Mouse (Mus musculus): Measurements from ENCODE around the gene Ostc. TPM values are rescaled to one million over a fixed set of nuclear protein-coding genes. Genes with fewer than 3 reads are reported as not detected.

Gene Ostc
- total RNA-seq, 4 experiments from 2014 or later = 42.7 to 52.9 (median 47.6) TPM

DNA sequence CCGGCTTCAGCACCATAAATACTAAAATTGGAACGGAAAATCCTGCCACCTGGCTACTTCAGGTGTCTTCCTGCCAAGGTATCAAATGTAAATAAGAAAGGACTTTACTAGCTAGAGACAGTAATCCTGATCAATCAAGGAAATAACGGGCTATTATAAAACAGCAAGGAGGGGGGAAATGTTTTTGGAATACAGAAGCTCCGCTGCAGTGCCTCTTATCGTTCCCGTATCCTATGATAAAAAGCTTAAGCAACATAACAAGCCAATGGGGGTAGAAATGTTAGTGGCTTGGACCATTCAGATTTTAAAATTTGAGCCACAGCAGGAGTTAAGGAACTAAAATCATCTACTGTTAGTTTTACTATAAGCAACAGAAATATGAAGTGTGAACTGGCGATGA, 859 bp upstream of the Ostc start:
- no peak for DNase-seq (ENCODE audit: low spot score)

DNA sequence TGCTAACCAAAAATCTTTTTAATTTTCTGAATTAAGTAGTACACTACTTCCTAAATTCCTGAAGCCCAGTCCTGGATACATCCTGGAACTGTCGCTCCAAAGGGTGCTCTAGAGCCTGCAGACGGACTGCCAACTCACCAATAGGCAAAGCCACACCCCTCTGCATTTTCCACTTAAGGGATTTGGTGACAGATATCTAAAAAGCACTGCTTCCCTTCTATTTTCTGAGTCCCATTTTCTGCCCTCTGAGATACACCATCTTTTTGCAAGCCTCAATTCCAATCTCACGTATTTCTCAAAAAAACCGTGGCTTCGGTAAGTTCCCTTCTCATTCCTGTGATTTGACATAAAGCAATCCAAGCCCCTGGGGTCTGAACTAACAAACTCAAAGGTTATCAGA, 715 bp downstream of the Ostc start:
- no peak for DNase-seq (ENCODE audit: low spot score)

DNA sequence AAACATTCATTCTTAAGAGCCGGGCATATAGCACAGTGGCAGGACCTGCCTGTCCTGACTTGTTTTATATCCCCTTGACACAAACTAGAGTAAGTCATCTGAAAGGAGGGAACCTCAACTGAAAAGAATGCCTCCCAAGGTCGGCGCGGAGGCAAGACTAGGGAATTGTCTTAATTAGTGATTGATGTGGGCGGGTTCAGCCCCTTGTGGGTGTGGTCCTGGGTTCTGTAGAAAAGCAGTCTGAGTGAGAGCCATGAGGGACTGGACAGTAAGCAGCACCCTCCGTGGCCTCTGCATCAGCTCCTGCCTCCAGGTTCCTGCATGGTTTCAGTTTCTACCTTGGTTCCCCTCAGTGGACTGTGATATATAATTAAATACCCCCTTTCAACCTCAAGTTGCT, 7.0 kb downstream of the Ostc start:
- no peak for DNase-seq (ENCODE audit: low spot score)

DNA sequence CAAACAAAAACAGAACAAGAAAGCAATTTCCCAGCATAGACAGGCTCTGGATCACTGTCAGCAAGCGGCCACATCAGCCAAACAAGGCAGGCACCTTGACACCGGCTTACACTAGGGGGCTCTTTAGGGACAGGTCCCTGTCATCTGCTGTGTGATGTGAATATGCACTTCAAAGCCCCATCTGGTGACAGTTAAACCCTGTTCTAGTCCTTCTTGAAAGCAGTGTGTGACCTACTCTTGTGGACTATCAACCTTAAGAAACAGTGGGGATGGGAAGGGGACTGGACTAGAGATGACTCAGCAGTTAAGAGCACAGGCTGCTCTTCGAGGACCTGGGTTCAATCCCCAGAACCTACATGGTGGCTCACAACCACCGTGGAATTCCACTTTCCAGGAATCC, 11.6 kb downstream of the Ostc start:
- DNase-seq (ENCODE audit: low spot score) = no peak

DNA sequence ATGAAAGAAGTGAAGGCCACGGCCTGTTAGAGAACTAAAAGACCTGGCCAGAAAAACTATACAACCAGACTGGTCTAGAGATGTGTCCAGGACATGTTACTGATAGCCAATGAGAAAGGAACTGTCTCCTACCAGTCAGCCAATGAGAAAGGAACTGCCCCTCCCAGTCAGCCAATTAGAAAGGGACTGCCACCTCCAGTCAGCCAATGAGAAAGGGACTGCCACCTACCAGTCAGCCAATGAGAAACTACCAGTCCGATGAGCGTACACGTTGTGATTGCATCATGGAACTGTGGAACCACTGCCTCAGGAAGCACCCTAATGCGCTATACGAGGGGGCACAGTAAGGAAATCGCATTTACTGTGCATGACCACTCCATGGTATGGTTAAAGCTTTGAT, 14.5 kb downstream of the Ostc start:
- no peak for DNase-seq (ENCODE audit: low spot score)

DNA sequence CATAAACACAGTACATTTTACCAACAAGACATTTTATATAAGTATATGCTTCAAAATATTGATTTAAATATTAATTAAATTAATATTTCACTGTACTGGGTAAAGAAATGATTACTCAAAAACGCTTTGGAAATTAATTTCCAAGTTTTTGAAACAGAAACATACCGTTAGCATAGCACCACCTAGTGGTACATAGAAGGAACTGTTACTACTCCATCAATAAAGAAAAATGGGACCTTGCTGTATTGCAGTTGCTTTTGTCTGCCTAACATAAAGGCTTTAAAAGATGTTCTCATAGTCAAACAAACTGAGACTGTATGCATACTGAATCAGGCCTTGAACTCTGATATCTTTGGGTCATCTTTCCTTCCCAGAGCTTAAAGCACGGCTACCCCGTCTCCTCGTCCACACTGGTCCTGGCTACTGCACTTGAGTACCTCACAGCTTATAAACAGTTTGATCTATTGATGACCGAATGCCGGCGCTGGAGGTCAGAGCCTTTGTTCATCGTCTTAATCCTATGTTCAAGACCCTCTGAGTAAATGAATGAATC, 15.1 kb downstream of the Ostc start:
- DNase-seq (ENCODE audit: low spot score) = no peak

DNA sequence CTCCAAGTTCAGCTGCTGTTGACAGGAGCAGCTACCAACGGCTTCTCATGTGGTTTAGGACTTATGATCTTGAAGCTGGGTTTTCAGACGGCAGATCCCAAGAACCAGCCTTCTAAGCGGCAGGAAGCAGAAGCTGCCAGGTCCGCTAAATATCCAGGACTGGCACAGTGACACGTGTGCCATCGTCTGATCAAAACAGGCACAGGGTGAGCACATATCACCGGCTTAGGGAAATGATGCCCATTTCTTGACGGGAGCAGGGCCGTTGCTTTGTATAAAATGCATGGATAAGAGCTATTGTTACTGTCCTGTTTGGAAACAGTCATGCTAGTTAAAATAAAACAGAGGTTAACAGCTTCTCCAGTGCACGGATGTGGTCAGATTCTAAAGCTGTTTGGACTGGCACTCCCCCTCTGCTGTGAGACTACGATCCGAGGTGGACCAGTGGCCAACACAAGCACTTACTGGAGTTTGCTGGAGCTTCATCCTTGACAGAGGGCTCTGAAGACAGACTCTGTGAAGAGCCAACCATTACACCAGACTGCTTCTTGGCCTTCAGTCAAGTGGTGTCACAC, 17.6 kb downstream of the Ostc start:
- no peak for DNase-seq (ENCODE audit: low spot score)

DNA sequence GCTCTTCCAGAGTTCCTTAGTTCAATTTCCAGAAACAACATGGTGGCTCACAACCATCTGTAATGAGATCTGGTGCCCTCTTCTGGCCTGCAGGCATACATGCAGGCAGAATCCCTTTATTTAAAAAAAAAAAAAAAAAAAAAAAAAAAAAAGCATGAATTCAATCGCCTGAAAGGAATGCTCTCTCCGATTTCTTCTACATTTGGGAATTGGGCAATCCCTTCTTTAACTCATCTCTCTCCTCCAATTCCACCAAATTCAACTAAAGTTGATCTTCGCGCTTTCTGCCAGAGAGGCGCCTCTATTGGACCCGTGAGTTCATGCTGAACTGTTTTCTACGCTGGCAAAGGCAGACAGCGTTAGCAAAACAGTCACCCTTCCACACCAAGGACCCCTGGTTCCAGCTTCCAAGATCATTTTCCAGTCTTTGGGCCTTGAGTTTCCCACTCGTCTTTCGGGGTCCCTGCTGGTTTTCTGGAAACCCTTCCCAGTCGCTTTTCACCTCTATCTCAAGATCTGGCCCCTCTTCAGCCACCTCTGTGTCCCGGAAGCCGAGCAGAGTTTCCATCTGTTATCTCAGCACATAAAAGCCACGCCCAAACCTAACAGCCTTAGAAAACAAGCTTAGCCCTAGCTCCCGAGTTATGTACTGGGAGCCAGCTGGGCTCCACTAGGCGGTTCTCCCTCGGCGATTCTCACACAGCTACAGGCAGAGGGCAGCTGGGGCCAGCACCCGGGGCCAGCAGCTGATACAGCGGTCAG, 18.2 kb downstream of the Ostc start:
- DNase-seq (ENCODE audit: low spot score) = peak; percentile 53

DNA sequence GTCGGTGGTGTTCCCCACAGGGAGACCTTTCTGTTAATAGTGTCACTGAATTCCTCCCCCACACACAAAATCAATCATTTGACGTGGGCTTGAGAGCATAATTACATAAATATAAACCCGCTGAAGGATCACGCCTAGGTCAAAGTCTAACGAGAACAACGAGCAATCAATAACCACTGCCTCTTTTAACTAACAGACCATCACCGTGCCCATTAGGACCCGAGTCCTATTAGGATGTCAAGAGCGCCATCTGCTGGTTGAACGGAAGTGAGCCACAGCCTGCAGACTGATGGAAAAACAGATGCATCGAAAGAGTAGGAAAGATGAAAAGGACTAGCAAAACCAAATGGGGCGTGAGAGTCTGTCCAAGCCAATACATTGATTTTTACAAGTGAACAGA, 19.6 kb downstream of the Ostc start:
- peak; percentile 60 for DNase-seq (ENCODE audit: low spot score)

DNA sequence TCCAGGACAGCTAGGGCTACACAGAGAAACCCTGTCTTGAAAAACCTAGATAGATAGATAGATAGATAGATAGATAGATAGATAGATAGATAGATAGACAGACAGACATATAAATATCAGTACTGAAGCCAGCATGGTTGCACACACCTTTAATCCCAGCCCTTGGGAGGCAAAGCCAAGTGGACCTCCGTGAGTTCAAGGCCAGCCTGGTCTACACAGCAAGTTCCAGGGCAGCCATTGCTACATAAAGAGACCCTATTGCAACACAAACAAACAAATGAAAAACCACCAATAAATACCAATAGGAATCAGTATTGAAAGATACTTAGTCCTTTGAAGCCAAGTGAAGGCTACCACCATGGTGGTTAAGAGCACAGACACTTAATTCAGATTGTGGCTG, 22.2 kb downstream of the Ostc start:
- DNase-seq (ENCODE audit: low spot score) = no peak

DNA sequence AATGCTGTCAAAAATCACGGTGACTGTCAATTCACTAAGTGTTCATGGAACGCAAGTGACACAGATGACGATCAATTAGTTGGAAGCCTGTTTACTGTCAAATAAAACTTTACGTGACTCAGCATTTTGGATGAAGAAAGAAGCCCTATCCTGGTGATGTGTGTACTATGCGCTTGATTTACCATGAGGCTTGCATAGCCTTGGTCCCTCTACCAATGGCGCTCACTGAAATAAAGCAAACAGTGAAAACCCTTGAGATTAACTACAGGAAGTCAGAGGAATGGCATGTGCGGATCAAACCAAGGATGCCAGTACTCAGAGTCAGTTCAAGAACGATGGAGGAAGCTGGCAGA, 24.3 kb downstream of the Ostc start:
- no peak for DNase-seq (ENCODE audit: low spot score)

DNA sequence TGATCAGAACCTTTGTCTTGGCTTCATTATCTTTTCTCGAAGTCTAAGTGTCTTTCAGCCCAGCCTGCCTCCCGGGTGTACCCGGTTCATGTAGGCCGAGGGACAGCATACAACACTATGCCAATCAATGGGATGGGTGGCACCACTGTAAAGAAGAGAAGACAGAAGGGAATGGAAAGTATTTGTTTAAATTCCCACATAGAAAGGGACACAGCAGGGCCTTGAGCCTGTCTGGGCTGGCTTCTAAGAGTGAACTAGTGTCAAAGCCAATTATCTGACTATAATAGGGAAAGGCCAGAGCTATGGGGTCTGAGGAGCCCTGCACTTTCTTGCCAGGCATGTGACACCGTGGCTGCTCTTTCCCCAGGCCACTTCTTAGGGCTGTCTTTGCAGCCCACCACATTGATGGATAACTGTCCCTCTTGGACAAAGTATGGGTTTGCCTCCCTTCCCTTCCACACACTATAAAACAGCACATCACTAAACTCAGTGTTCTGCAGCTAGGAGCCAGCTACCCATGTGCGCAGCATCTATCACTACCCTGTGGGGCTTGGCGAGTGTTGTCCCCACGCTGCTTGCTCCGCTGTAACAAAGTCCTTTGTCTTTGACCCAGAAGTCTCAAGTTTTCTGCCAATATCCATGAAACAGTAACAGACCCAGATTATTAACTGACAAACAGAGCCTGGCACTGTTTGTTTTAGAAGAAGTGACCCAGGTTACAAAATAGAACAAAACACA, 24.8 kb downstream of the Ostc start:
- DNase-seq (ENCODE audit: low spot score) = no peak

DNA sequence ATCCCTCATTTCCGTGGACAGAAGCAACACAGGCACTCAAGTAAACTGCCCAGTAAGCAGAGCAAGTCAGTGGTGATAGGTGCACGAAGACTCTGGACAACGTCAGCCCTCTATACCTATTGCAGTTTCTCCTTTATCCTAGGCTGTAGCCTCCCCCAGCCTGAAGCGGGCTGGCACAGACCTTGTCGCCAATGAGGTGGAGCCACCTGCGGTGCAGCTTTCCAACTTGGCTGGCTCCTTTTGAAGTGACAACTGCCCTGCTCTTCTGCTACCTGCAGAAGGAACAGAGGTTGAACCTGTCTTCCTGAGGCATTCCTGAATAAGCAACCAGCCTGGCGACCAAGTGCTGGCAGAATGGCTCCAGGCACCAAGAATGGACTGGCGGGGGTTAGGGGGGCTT, 25.4 kb downstream of the Ostc start:
- no peak for DNase-seq (ENCODE audit: low spot score)

DNA sequence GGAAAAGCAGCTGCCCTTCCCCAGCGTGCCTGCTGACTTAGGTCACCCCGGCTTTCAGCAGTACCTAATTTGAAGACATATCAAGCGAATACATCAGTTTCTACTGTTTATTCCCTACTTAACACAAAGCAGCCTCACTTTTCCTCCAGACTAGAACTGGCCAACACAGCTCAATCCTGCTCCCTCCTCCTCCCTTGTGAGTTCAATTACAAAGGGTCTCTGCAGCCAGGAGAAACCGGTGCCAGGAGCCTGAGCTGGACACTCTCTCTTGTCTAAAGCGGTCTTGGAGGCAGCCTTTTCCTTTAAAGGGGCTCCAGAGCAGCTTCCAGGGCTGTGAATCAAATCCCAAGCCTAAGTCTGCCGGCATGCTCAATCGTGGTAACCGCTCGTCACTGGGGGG, 27.1 kb downstream of the Ostc start:
- no peak for DNase-seq (ENCODE audit: low spot score)

DNA sequence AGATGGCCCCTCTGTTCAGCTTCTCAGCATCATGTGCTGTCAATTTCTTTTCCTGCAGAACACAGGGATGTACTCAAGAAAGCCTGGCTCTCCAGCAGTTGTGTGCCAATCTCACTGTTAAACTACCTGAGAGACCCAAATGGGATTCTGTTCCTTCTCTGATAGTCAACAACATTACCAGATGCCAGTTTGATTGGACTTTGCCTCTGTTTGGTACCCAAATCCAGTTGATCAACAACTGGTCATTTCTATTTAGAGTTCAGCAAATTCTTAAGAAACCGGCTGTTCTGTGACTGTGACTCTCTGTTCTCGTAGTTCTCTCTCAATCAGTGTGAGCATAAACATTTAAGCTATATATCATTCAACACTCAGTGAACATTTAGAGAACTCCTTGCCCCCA, 28.0 kb downstream of the Ostc start:
- DNase-seq (ENCODE audit: low spot score) = no peak

DNA sequence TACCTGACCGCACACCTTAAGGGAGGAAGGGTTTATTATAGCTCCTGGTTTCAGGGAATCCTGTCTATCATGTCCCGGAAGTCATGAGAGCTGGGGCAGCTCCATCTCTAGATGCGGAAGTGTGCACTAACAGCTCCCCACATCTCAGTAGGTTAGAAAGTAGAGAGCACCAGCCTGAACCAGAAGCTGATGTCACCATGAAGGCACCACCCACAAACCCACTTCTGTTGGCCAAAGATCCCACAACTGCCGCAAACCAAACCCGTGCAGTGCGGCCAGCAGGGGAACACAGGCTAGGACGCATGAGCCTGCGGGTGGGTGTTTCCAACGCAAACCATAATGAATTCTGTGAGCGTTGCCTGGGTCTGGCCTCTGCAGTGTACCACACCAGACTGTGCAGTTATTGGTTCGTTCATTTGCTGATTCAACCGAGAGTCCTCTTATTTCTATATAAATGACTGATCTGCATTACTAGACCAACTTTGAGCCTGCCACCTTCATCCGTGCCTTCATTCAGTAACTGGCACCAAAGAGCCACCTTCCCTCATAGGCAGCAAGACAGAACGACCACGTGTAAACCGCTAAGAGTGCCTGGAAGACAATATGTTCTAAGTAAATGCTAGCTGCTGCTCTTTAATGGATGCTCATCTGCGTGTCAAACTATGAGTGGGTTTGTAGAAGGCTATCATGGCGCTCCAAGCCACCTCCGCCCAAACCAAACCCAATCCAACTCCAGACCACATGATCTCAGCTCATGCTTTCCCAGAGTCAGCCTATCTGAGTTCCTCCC, 31.4 kb downstream of the Ostc start:
- no peak for DNase-seq (ENCODE audit: low spot score)

DNA sequence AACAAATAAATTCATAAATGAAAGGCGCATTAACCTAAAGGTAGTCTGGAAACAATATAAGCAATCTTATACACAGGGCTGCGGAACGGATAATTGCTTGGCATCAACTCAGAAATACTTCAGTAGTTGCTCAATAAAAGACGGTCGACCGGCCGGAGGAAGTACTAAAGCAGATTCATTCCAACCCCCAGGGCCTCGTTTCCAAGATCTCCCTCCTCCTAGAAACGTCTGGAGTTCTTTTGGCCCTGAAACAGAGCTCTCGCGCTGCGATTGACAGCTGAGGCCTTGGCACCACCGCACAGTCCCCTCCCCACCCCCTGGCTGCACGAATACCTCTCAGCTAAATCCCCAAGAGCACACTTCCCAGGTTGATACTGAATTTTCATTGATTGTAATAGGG, 38.0 kb downstream of the Ostc start:
- DNase-seq (ENCODE audit: low spot score) = no peak

DNA sequence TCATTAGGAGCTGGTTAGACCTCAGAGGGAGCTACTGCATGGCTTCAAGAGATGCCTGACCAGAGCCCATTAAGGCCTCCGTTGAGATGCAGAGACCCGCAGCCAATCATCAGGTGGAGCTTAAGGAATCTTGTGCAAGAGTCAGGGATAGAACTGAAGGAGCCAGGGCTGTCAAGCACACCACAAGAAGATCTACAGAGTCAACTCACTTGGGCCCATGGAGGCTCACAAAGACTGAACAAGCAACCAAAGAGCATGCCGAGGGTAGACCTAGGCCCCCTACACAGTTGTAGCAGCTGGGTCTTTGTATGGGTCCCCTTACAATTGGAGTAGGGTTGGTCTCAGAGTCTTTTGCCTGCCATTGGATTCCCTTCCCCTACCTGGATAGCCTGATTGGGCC, 46.7 kb downstream of the Ostc start:
- DNase-seq (ENCODE audit: low spot score) = no peak

DNA sequence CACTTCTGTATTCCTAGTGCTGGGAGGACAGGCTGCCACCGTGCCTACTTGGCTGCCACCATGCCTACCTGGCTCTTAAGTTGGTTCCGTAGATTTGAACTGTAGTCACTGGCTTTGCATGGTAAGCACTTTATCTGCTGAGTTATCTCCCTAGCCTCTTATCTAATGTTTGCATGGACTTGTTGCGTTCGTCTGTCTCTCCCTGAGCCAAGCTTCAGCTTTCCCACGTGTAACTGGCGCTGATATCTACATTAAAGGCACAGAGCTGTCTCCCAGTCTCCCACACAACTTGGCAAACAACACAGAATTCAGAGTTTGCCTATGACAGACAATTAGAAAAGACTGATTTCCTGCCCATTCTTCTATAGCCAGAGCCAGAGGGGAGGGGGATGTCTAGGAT, 48.6 kb downstream of the Ostc start:
- DNase-seq (ENCODE audit: low spot score) = no peak

DNA sequence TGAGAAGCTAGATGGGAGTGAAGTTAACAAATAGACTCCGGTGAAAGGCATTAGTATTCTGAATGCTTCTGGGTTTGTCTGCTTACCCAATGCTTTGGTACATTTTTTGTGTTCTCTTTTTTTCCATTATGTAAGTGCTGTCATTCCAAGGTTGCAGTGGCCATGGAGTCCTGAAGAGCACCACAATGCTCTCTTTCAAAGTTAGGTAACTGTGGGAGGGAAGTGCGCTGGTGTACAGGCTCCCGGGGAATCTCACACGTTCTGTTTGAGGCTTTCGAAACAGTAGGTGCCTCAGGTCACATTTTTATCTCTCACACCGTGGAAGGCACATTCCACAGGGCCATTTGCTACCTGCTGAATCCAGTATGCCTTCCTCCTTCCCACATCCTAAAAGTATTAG, 59.7 kb downstream of the Ostc start:
- DNase-seq (ENCODE audit: low spot score) = no peak

DNA sequence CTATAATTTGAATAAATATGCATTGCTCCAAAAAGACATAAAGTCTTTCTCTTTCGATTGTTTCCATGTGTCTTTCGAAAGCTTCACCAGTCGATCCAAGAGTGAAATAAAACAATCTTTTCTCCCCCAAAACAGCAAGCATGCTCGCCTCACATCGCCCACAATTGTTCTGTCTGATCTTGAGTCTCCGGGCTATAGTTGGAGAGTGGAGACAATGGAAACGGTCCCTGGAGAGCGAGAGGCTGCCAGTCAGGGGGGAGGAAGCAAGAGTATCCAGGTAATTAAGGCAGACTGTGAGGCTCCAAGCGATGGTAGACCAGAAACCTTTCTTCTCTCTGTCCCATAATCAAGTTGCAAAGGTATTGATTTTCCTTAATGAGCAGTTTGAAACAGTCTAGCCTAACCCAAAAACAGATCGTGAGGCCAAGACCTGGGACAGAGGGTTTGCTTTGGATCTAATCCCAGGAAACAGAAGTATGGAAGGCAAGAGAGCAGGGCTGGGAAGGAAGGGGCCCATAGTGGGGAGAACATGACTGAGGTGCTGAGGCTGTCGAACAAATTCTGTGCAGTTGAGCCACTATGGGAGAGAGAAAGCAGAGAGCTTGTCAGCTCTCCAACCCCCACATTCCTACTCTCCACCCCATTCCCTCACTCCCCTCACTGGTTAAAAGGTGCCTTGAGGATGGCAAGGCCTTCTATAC, 63.0 kb downstream of the Ostc start:
- no peak for DNase-seq (ENCODE audit: low spot score)
